Mouse (Mus musculus) limb, embryonic 10.5 days (tissue): ENCODE data around the gene Heph. TPM values are rescaled to one million over a fixed set of nuclear protein-coding genes. Genes with fewer than 3 reads are reported as not detected.
"Not testable (repeated sequence)": the region's sequence is repeated elsewhere in the genome, so short reads cannot be mapped to it uniquely, and the experiment has no call there.

Experiments used
- DNase-seq: peaks from one replicate; pipeline ENCODE4 v3.0.0-alpha.2; 2017; ENCODE audit warnings: low spot score
- H3K27ac ChIP-seq: fragments of 300-500 bp; sonication (generic); 2 replicates; pipeline ENCODE4 v1.5.1; 2016; ENCODE audit warnings: mild to moderate bottlenecking
- H3K27me3 ChIP-seq: fragments of 300-500 bp; sonication (generic); 2 replicates; pipeline ENCODE4 v1.6.1; 2016; ENCODE audit warnings: low read depth, mild to moderate bottlenecking; ENCODE audit not compliant: poor library complexity, severe bottlenecking
- H3K36me3 ChIP-seq: fragments of 300-500 bp; sonication (generic); 2 replicates; pipeline ENCODE4 v1.6.1; 2016; ENCODE audit warnings: mild to moderate bottlenecking, moderate library complexity
- H3K4me1 ChIP-seq: fragments of 300-500 bp; sonication (generic); 2 replicates; pipeline ENCODE4 v1.6.1; 2016
- H3K4me3 ChIP-seq: fragments of 300-500 bp; sonication (generic); 2 replicates; pipeline ENCODE4 v1.5.1; 2016; ENCODE audit warnings: mild to moderate bottlenecking, moderate library complexity
- H3K9me3 ChIP-seq: fragments of 300-500 bp; sonication (generic); replicated peaks from 2 replicates; pipeline ENCODE4 v1.6.1; 2016; ENCODE audit warnings: mild to moderate bottlenecking
- WGBS: fragments of 180-500 bp; shearing (Covaris S2); methylation state at CpG from one replicate; pipeline ENCODE4 v1.1.7; 2016; 5-methylcytosine and 5-hydroxymethylcytosine counted together
- polyA plus RNA-seq: library from polyadenylated mRNA; unstranded; fragments of >200 nt; fragmentation: Nextera tagmentation; extraction: Ambion mirVana; gene quantifications from 2 replicates; pipeline ENCODE4 v1.2.1, GENCODE M21; 2016

Gene Heph
- 18.7 and 24.7 TPM in 2 replicates for polyA plus RNA-seq

- WGBS, result 51% methylated on average over 2 of the region's 2 CpGs
- no peak for DNase-seq
- Histone ChIP-seq H3K4me3 (peak within 1 kb of the TSS; percentile 49), H3K4me1 (no peaks in the 10 kb centered on the region), H3K27me3 (0 out of 2 replicates have a peak, but pooled peaks cover 7% of the 10 kb centered on the region), H3K27ac (peak within 1 kb of the TSS; percentile 83; the same call in 1 of the 2 replicates), H3K36me3 (no peaks in the 10 kb centered on the region), H3K9me3 (no peaks in the 10 kb centered on the region)
Observed at GRCm38 (mm10) chrX:96455149-96455548, at the start of gene Heph. Gene Heph, plus strand, starts transcription at chrX:96455359.

- not testable (repeated sequence) for H3K4me3 ChIP-seq, DNase-seq, H3K36me3 ChIP-seq, H3K27me3 ChIP-seq, H3K4me1 ChIP-seq, H3K9me3 ChIP-seq, H3K27ac ChIP-seq
- 82% methylated on average over 4 of the region's 4 CpGs for WGBS
Observed at GRCm38 (mm10) chrX:96415351-96415750, 39.8 kb upstream of the Heph start.

GRCm38 (mm10) chrX:96416970-96417369 is 38.2 kb upstream of the Heph start:
- H3K27ac ChIP-seq, result no peak overlapping the region
- no peaks in the 10 kb centered on the region for H3K27me3 ChIP-seq
- H3K9me3 ChIP-seq, result no peaks in the 10 kb centered on the region
- no peaks in the 10 kb centered on the region for H3K36me3 ChIP-seq
- DNase-seq, result no peak
- no peak overlapping the region for H3K4me3 ChIP-seq
- whole genome bisulfite sequencing, result 100% methylated on average over 1 of the region's 1 CpGs
- H3K4me1 ChIP-seq, result no peaks in the 10 kb centered on the region

GRCm38 (mm10) chrX:96417733-96418132 is 37.4 kb upstream of the Heph start:
- no peak for DNase-seq
- Histone ChIP-seq H3K4me3 (no peak overlapping the region), H3K36me3 (no peaks in the 10 kb centered on the region), H3K27me3 (no peaks in the 10 kb centered on the region), H3K27ac (no peak overlapping the region), H3K9me3 (no peaks in the 10 kb centered on the region), H3K4me1 (no peaks in the 10 kb centered on the region)
- 75% methylated on average over 1 of the region's 1 CpGs for WGBS

- no peak overlapping the region for H3K4me3 ChIP-seq
- no peaks in the 10 kb centered on the region for H3K9me3 ChIP-seq
- no peaks in the 10 kb centered on the region for H3K36me3 ChIP-seq
- H3K27me3 ChIP-seq, result no peaks in the 10 kb centered on the region
- DNase-seq, result no peak
- H3K27ac ChIP-seq, result no peak overlapping the region
- no peaks in the 10 kb centered on the region for H3K4me1 ChIP-seq
Observed at GRCm38 (mm10) chrX:96419383-96419782, 35.8 kb upstream of the Heph start.

GRCm38 (mm10) chrX:96456201-96456963 is 1.2 kb downstream of the Heph start, which contains the start of gene Hsf3:
Gene Hsf3, minus strand, starts transcription at chrX:96456294.
- 0 out of 2 replicates have a peak, but pooled peaks cover 7% of the 10 kb centered on the region for H3K27me3 ChIP-seq
- H3K4me3 ChIP-seq, result peak within 1 kb of the TSS; percentile 49
- no peaks in the 10 kb centered on the region for H3K36me3 ChIP-seq
- H3K9me3 ChIP-seq, result no peaks in the 10 kb centered on the region
- peak; percentile 36 for DNase-seq
- H3K4me1 ChIP-seq, result no peaks in the 10 kb centered on the region
- H3K27ac ChIP-seq, result peak within 1 kb of the TSS; percentile 83
- WGBS, result 14% methylated on average over 9 of the region's 9 CpGs

- Histone ChIP-seq H3K9me3 (no peaks in the 10 kb centered on the region), H3K27me3 (no peaks in the 10 kb centered on the region), H3K27ac (no peak overlapping the region), H3K4me1 (no peaks in the 10 kb centered on the region), H3K4me3 (no peak overlapping the region), H3K36me3 (peaks cover 4% of the 10 kb centered on the region; the same call in 1 of the 2 replicates)
- DNase-seq, result no peak
- WGBS, result 56% methylated on average over 1 of the region's 1 CpGs
Observed at GRCm38 (mm10) chrX:96501580-96501979, 46.4 kb downstream of the Heph start.

Other genes with a start within 250 kb of the Heph start
- gene Vsig4, start 161.9 kb upstream of the Heph start, polyA plus RNA-seq, result not detected in 2 replicates
- gene Hsf3, start 935 bp downstream of the Heph start, polyA plus RNA-seq, result 0.13 TPM in 1 of 2 replicates, not detected in the other